Mouse (Mus musculus): Measurements from ENCODE around the gene Alcam. TPM values are rescaled to one million over a fixed set of nuclear protein-coding genes. Genes with fewer than 3 reads are reported as not detected.

The Alcam gene
- polyA plus RNA-seq, 1 experiment from 2014 or later = 17.9 TPM

DNA sequence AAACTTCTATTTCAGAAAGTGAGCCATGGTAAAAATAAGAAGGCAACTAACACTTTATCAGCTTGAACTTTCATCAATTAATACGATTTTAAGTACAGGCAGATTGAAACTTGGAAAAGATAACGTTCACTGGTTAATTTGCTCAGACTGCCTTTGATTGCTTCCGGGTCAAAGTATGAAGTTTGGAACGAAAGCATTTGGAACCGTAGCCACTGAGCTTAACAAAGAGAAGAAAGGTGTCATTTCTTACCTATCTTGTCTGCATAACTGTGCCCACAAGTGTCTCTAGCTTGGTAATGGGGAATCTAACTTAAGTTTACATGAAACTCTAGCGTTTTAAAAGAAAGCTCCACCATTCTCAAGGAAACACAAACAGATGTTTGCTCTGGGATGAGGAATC, 14.9 kb downstream of the Alcam start:
- Histone ChIP-seq H3K27me3 (no peaks in the 10 kb centered on the region), H3K4me3 (replicated peaks) (no peak overlapping the region), H3K9me3 (no peaks in the 10 kb centered on the region), H3K36me3 (no peaks in the 10 kb centered on the region), H3K27ac (no peak overlapping the region), H3K4me1 (replicated peaks) (0 out of 2 replicates have a peak, but pooled peaks cover 4% of the 10 kb centered on the region), H3K9ac (replicated peaks) (no peak overlapping the region), H3K4me2 (no peak overlapping the region)
- no peak for ATAC-seq (ENCODE audit: insufficient number of reproducible peaks, insufficient read depth, low FRiP score, low TSS enrichment, low read depth)
- 78% methylated on average over 6 of the region's 6 CpGs for WGBS

DNA sequence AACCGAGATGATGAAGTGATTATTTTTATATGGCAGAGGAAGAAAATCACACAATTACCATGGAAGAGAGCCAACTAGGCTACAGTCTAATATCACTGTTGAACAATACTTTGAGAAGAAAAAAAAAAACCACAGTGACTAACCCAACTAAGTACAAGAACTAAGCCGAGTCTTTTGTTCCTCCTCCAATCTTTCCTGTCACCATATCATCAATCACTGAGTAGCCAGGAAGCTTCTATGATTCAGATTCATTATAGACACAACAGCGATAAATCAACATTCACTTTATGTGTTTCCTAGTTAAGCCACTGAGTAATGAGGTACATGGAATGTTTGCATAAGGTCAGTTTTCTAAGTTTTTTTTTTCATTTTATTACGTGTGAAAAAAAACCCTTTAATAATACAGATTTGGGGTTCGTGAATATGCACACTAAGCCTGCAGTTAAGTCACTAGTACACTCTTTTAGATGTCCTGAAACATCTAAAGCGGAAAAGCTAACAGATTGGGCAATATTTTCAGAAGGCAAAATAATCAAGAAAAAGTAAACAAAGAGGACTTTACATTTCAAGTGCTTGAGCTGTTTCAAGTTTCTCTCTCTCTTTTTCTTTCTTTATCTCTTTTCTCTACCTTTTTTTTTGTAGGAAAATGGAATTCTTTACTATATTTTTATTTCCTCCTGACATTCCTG, 15.5 kb downstream of the Alcam start:
- ATAC-seq (ENCODE audit: insufficient number of reproducible peaks, insufficient read depth, low FRiP score, low TSS enrichment, low read depth) = no peak
- Histone ChIP-seq H3K27me3 (no peaks in the 10 kb centered on the region), H3K27ac (no peak overlapping the region), H3K4me2 (no peak overlapping the region), H3K9me3 (no peaks in the 10 kb centered on the region), H3K4me1 (replicated peaks) (0 out of 2 replicates have a peak, but pooled peaks cover 4% of the 10 kb centered on the region), H3K4me3 (replicated peaks) (no peak overlapping the region), H3K9ac (replicated peaks) (no peak overlapping the region), H3K36me3 (no peaks in the 10 kb centered on the region)
- 44% methylated on average over 6 of the region's 6 CpGs for WGBS

DNA sequence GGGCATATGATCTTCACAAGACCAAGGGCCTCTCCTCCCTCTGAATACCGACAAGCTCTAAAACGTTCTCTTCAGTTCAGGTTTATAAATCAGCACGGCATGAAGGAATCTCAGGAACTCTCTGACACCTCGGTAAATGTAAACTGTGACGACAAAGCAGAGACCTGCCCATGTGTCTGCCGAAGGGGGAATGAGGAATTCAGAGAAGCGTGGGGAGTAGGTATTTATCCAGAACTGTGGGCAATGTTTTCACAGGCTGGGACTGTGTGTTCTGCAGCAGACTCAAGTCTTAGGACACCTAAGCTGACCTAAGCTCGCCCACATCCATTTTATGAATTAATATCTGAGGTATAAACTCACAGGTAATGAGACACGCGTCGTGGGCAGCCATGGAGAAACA, 20.7 kb downstream of the Alcam start:
- Histone ChIP-seq H3K27ac (no peak overlapping the region), H3K9ac (replicated peaks) (no peak overlapping the region), H3K4me3 (replicated peaks) (no peak overlapping the region), H3K9me3 (no peaks in the 10 kb centered on the region), H3K36me3 (no peaks in the 10 kb centered on the region), H3K4me1 (replicated peaks) (0 out of 2 replicates have a peak, but pooled peaks cover 7% of the 10 kb centered on the region), H3K4me2 (no peak overlapping the region), H3K27me3 (no peaks in the 10 kb centered on the region)
- 47% methylated on average over 11 of the region's 11 CpGs for WGBS
- ATAC-seq (ENCODE audit: insufficient number of reproducible peaks, insufficient read depth, low FRiP score, low TSS enrichment, low read depth) = no peak

DNA sequence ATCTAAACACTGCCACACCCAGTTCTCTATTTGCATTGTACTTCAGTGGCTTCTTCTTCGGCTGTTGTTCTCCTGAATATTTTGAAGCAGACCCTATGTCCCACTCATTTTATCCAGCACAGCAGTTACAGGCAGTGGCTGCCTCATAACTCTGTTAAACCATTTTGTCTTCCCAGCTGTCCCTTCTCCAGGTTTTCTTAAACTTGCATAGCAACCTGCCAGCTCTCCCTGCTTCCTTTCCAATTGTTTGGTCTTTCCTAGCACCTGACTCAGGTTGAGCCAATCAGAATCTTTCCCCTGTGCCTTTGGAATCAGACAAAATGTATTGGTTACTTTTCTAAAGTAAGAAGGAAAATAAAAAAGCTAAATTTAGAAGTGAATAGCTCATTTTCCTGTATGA, 21.8 kb downstream of the Alcam start:
- no peak for ATAC-seq (ENCODE audit: insufficient number of reproducible peaks, insufficient read depth, low FRiP score, low TSS enrichment, low read depth)
- Histone ChIP-seq H3K27ac (no peak overlapping the region), H3K4me1 (replicated peaks) (0 out of 2 replicates have a peak, but pooled peaks cover 7% of the 10 kb centered on the region), H3K4me3 (replicated peaks) (no peak overlapping the region), H3K4me2 (no peak overlapping the region), H3K36me3 (no peaks in the 10 kb centered on the region), H3K27me3 (no peaks in the 10 kb centered on the region), H3K9me3 (no peaks in the 10 kb centered on the region), H3K9ac (replicated peaks) (no peak overlapping the region)
- 84% methylated on average over 1 of the region's 1 CpGs for WGBS

DNA sequence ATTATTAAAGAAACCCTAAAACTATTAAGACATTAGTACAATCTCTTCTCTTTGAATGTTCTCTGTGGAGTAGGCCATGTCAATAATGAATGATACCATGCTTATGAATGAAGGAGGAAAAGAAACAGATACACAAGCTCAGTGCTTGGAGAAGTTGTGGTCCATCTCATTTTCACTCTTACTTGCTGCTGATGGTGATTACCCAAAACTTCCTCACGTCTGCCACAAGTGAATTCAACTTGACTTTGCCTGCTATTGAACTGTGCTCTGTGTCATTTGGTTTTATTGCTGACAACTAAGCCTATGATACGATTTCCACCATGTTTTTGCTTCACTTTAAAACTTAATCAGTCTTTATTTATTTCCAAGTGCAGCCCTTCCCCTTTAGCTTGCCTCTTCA, 22.3 kb downstream of the Alcam start:
- Histone ChIP-seq H3K9me3 (no peaks in the 10 kb centered on the region), H3K4me3 (replicated peaks) (no peak overlapping the region), H3K4me1 (replicated peaks) (0 out of 2 replicates have a peak, but pooled peaks cover 7% of the 10 kb centered on the region), H3K36me3 (no peaks in the 10 kb centered on the region), H3K27ac (no peak overlapping the region), H3K27me3 (no peaks in the 10 kb centered on the region), H3K4me2 (no peak overlapping the region), H3K9ac (replicated peaks) (no peak overlapping the region)
- no peak for ATAC-seq (ENCODE audit: insufficient number of reproducible peaks, insufficient read depth, low FRiP score, low TSS enrichment, low read depth)
- WGBS = 73% methylated on average over 2 of the region's 2 CpGs

DNA sequence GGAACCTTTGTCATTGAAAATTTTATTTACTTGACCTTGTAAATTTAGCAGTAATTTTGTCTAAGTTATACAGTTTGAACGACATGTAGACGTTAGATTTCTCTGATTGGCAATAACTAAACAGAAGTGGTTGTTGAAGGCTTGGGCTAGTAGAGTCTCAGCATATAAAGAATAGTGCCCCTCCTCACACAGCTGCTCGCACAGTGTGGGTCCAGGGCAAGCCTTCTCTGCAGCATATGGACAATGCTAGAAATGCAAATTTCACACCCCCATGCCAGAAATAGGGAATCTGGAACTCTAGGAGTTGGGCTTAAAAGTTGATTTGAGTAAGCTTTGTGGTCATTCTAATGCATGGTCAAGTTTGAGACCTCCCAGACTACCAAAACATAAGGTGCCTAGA, 23.8 kb downstream of the Alcam start:
- H3K36me3 ChIP-seq = no peaks in the 10 kb centered on the region
- ATAC-seq (ENCODE audit: insufficient number of reproducible peaks, insufficient read depth, low FRiP score, low TSS enrichment, low read depth) = no peak
- no peak overlapping the region for H3K27ac ChIP-seq
- 0 out of 2 replicates have a peak, but pooled peaks cover 7% of the 10 kb centered on the region for H3K4me1 ChIP-seq (replicated peaks)
- H3K4me3 ChIP-seq (replicated peaks) = no peak overlapping the region
- no peak overlapping the region for H3K9ac ChIP-seq (replicated peaks)
- no peak overlapping the region for H3K4me2 ChIP-seq
- 59% methylated on average over 3 of the region's 3 CpGs for WGBS
- no peaks in the 10 kb centered on the region for H3K27me3 ChIP-seq
- no peaks in the 10 kb centered on the region for H3K9me3 ChIP-seq

DNA sequence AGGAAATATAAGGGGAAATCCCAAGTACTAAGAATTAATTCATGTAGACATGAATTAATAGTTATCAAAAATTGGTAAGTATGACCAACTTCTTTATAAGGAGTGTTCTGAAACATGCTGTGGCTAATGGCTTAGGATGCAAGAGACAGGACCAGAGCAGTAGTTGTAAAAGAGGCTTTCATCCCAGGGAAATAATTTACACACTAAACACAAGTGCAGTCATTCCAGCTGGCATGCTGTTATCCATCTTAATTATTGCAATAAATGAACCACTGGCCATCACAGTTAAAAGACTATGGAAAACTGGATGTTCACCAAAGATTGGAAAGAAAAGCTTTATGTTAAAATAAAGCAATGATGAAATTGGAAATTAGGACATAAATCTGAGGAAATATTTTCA, 24.2 kb downstream of the Alcam start:
- Histone ChIP-seq H3K27ac (no peak overlapping the region), H3K4me3 (replicated peaks) (no peak overlapping the region), H3K27me3 (no peaks in the 10 kb centered on the region), H3K4me1 (replicated peaks) (0 out of 2 replicates have a peak, but pooled peaks cover 7% of the 10 kb centered on the region), H3K36me3 (no peaks in the 10 kb centered on the region), H3K4me2 (no peak overlapping the region), H3K9me3 (no peaks in the 10 kb centered on the region), H3K9ac (replicated peaks) (no peak overlapping the region)
- no peak for ATAC-seq (ENCODE audit: insufficient number of reproducible peaks, insufficient read depth, low FRiP score, low TSS enrichment, low read depth)

DNA sequence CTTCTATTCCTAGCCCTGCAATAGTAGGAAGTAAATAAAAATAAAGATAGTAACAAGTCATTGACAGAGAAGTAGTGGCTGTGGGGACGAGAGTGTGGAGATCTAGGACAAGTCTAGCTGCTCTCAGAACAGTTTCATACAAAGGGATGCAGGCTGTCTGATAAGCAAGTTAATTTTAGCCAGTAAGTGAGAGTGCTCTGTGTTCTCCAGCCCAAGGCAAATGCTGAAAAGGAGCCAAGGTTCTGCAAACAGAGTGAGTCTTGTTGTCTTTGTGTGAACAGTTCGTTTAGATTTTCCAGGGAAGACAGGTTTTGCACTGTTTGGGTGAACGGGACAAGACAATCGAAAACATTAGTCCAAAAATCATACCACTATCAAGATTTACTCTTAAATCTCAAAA, 25.4 kb downstream of the Alcam start:
- no peak overlapping the region for H3K27ac ChIP-seq
- WGBS = 83% methylated on average over 4 of the region's 4 CpGs
- no peak for ATAC-seq (ENCODE audit: insufficient number of reproducible peaks, insufficient read depth, low FRiP score, low TSS enrichment, low read depth)
- H3K9ac ChIP-seq (replicated peaks) = no peak overlapping the region
- H3K4me1 ChIP-seq (replicated peaks) = 0 out of 2 replicates have a peak, but pooled peaks cover 4% of the 10 kb centered on the region
- H3K9me3 ChIP-seq = no peaks in the 10 kb centered on the region
- no peak overlapping the region for H3K4me3 ChIP-seq (replicated peaks)
- H3K36me3 ChIP-seq = no peaks in the 10 kb centered on the region
- no peak overlapping the region for H3K4me2 ChIP-seq
- no peaks in the 10 kb centered on the region for H3K27me3 ChIP-seq

DNA sequence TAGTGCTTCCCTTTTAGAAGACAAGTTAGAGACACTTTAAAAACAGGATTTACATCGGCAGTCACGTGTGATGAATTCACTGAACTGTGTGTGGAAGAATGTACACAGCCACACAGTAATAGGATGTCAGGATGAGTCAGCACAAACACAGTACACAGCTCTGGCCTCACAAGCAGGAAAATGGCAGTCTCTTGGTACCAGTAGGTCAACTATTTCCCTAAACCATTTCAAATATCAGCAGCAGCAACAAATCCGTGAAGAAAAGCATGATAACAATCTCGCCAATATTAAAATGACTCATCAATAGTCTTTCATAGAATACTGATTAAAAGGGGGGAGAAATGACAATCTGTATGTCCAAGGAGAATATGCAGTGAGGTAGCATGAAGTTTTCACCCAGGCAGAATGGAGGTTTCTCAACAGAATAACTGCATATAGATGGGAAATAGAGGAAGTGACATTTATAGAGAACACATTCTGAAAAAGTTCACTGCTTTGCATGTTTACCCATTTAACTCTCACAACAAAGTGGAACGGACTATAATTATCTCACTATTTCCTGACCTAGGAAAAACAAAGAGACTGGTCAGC, 35.2 kb downstream of the Alcam start:
- 80% methylated on average over 5 of the region's 5 CpGs for WGBS
- no peak overlapping the region for H3K4me3 ChIP-seq (replicated peaks)
- no peak overlapping the region for H3K4me2 ChIP-seq
- no peak overlapping the region for H3K27ac ChIP-seq
- H3K9ac ChIP-seq (replicated peaks) = no peak overlapping the region
- H3K36me3 ChIP-seq = no peaks in the 10 kb centered on the region
- no peaks in the 10 kb centered on the region for H3K4me1 ChIP-seq (replicated peaks)
- no peak for ATAC-seq (ENCODE audit: insufficient number of reproducible peaks, insufficient read depth, low FRiP score, low TSS enrichment, low read depth)
- no peaks in the 10 kb centered on the region for H3K9me3 ChIP-seq
- no peaks in the 10 kb centered on the region for H3K27me3 ChIP-seq

DNA sequence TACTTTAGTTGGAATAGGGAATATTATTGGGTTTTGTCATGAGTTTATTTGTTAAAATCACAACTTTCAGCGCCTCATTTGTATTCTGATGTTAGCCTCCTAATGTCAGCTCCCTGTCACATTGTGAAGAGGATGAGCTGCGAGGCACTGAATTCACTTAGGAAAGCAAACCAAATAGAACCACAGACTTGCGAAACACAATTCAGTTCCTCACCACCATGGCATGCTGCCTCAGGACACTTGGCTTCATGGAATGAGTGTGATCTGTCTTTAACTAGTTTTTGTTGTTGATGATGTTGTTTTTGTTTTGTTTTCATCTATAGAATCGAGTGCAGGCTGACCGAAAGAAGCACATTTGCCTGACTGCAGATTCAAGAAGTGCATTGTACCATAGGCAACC, 35.9 kb downstream of the Alcam start:
- Histone ChIP-seq H3K27me3 (no peaks in the 10 kb centered on the region), H3K9ac (replicated peaks) (no peak overlapping the region), H3K27ac (no peak overlapping the region), H3K4me1 (replicated peaks) (no peaks in the 10 kb centered on the region), H3K4me2 (no peak overlapping the region), H3K9me3 (no peaks in the 10 kb centered on the region), H3K36me3 (no peaks in the 10 kb centered on the region), H3K4me3 (replicated peaks) (no peak overlapping the region)
- no peak for ATAC-seq (ENCODE audit: insufficient number of reproducible peaks, insufficient read depth, low FRiP score, low TSS enrichment, low read depth)
- WGBS = 90% methylated on average over 5 of the region's 5 CpGs

DNA sequence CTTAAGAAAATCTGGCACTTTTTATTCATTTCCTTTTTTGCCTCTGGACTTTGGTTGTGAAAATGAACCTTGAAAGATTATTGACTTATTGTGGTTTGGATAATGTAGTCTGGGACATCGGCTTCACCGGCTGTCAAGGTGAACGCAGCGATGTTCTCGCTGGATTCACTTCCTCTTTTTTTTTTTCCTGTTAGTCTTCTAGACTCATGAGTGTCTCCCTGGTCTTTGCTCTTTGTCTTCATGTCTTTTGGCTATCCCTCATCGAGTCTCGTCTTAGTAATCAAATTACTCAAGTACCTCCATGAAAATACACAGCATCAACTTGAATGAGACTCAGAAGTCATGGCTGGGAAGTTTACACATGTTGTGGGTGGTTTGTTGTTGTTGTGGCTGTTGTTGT, 36.7 kb downstream of the Alcam start:
- Histone ChIP-seq H3K4me1 (replicated peaks) (no peaks in the 10 kb centered on the region), H3K9ac (replicated peaks) (no peak overlapping the region), H3K9me3 (no peaks in the 10 kb centered on the region), H3K27me3 (no peaks in the 10 kb centered on the region), H3K36me3 (no peaks in the 10 kb centered on the region), H3K4me3 (replicated peaks) (no peak overlapping the region), H3K4me2 (no peak overlapping the region), H3K27ac (no peak overlapping the region)
- WGBS = 88% methylated on average over 7 of the region's 7 CpGs
- ATAC-seq (ENCODE audit: insufficient number of reproducible peaks, insufficient read depth, low FRiP score, low TSS enrichment, low read depth) = no peak

DNA sequence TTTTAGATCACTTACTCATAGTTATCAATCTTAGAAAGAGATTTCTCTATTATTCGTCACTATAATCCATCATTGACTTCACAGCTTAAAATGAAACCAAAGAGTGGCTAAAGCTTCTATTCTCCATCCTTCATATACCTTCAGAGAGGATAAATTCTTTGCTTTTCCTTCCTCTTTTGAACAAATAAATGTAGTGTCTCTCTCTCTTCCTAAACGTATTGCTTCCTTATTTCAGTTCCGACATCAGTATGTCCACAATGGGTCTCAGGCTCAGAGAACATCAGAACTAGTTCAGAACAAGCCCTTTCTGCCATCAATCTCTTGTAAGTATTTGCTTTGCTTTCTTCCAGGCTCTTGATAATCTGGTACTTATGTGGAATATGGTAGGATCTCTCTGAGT, 40.2 kb downstream of the Alcam start:
- no peak overlapping the region for H3K9ac ChIP-seq (replicated peaks)
- H3K4me1 ChIP-seq (replicated peaks) = no peaks in the 10 kb centered on the region
- H3K36me3 ChIP-seq = no peaks in the 10 kb centered on the region
- no peaks in the 10 kb centered on the region for H3K9me3 ChIP-seq
- no peak for ATAC-seq (ENCODE audit: insufficient number of reproducible peaks, insufficient read depth, low FRiP score, low TSS enrichment, low read depth)
- H3K4me2 ChIP-seq = no peak overlapping the region
- H3K4me3 ChIP-seq (replicated peaks) = no peak overlapping the region
- WGBS = 87% methylated on average over 3 of the region's 3 CpGs
- no peaks in the 10 kb centered on the region for H3K27me3 ChIP-seq
- no peak overlapping the region for H3K27ac ChIP-seq
